Mouse (Mus musculus): ENCODE data around the gene Ntrk2.

DNA sequence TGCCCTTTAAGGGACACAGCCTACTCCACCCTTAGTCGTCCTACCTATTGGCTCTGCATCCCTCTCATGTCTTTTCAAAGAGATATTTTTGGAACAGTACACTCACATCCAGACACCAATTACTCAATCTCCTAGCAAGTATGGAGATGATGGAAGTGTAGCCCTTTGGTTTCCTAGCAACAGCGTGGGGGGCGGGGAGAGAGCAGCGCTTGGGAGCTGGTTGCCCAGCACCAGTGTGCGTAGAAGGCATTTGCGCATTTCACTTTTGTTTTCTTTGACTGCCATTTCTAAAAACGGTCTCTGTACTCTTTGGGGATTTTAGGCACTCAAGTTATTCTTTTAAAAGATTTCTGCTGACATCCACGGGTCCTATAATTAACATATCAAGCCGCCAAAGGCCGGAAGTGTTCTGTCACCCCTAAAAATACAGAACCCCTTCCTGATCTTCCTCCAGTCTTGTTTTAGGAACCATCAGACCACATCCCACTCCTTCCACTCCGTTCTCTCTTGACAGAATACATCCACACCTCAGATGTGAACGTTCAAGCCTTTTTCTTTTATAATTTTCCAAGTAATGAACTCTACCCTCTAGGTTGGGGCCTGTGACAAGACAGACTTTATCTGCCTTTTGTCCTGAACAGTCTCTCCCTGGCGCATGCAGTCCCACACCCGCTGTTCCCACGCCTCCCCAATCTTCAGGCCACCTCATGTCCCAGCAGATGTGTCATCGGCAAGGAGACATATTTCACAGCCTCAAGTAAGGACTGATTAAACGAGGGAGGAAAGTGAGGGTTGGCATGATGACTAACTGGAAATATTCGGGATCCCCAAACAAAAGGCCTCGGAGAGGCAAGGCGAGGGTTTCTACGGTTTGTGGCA lies 339.5 kb downstream of the Ntrk2 start:
- TF ChIP-seq POLR2A (IDR thresholded peaks at IDR 0.05; ENCODE audit: extremely low read depth, insufficient read depth, low read length) = no peak
- TF ChIP-seq CTCF (IDR thresholded peaks at IDR 0.05; ENCODE audit: low read depth, low read length) = no peak
